Mouse (Mus musculus) gastrocnemius, adult 2 months (tissue): ENCODE results near the gene Nova2. TPM values are rescaled to one million over a fixed set of nuclear protein-coding genes. Genes with fewer than 3 reads are reported as not detected.
A peak's percentile ranks its signal among the peaks of the same experiment; 100 is the strongest.

Source experiments
- DNase-seq: peaks from one replicate; pipeline ENCODE4 v3.0.0; 2022
- H3K27ac ChIP-seq: fragments of 200-600 bp; 2 replicates; pipeline ENCODE4 v1.8.1; 2022; ENCODE audit warnings: mild to moderate bottlenecking
- H3K4me3 ChIP-seq: fragments of 200-600 bp; 2 replicates; pipeline ENCODE4 v1.8.1; 2022; ENCODE audit warnings: mild to moderate bottlenecking, moderate library complexity
- CTCF ChIP-seq: fragments of 200-600 bp; IDR thresholded peaks from 2 replicates; pipeline ENCODE4 v1.8.1; 2022; ENCODE audit warnings: antibody characterized with exemption, mild to moderate bottlenecking, moderate library complexity
- intact Hi-C: fragments of 180-260 bp; cut with DNase I; formaldehyde crosslinking; loops from one replicate; pipeline ENCODE4 v1.15.1; 2025
- total RNA-seq, 2 experiments: library from RNA; stranded (reverse); gene quantifications; 2 replicates each; pipeline ENCODE4 v1.2.3; 2021

The Nova2 gene
- total RNA-seq, 2 experiments from 2014 or later = 1.6 to 2.1 TPM

GRCm38 (mm10) chr7:18902486-18902885, 23.2 kb upstream of the Nova2 start:
- Histone ChIP-seq H3K4me3 (no peak overlapping the region), H3K27ac (no peak overlapping the region)
- intact Hi-C loops = no loop called here
- peak; percentile 11; the same call in 1 of the 2 replicates for TF ChIP-seq CTCF
- no peak for DNase-seq

- intact Hi-C loops = no loop called here
These were observed 20.7 kb upstream of the Nova2 start for GRCm38 (mm10) chr7:18904971-18905370.

GRCm38 (mm10) chr7:18909797-18910196, 15.9 kb upstream of the Nova2 start:
- H3K4me3 ChIP-seq = peak overlapping the region; percentile 97
- intact Hi-C loops = no loop called here
- peak overlapping the region; percentile 81 for H3K27ac ChIP-seq
- no peak for TF ChIP-seq CTCF
- DNase-seq = no peak

More at GRCm38 (mm10) chr7:18904971-18905370, 20.7 kb upstream of the Nova2 start:
- H3K4me3 ChIP-seq = no peak overlapping the region
- no peak overlapping the region for H3K27ac ChIP-seq
- no peak for DNase-seq
- no peak for TF ChIP-seq CTCF

GRCm38 (mm10) chr7:18910241-18910831, 15.4 kb upstream of the Nova2 start, which contains the start of gene Ccdc61:
Gene Ccdc61 (minus strand): TSS chr7:18910415.
- peak within 1 kb of the TSS; percentile 97 for H3K4me3 ChIP-seq
- peak; percentile 96 for DNase-seq
- intact Hi-C loops = no loop called here
- peak within 1 kb of the TSS; percentile 81 for H3K27ac ChIP-seq
- no peak for TF ChIP-seq CTCF

GRCm38 (mm10) chr7:18916254-18916653, 9.4 kb upstream of the Nova2 start:
- intact Hi-C loops = no loop called here
- no peak overlapping the region for H3K27ac ChIP-seq
- no peak; the same call in 1 of the 2 replicates for TF ChIP-seq CTCF
- DNase-seq = no peak
- H3K4me3 ChIP-seq = no peak overlapping the region

- no peak for DNase-seq
- Histone ChIP-seq H3K4me3 (no peak overlapping the region), H3K27ac (no peak overlapping the region)
- intact Hi-C loops = no loop called here
- no peak for TF ChIP-seq CTCF
These were observed 7.8 kb upstream of the Nova2 start for GRCm38 (mm10) chr7:18917931-18918330.

GRCm38 (mm10) chr7:18921069-18921468, 4.6 kb upstream of the Nova2 start:
- intact Hi-C loops = no loop called here
- Histone ChIP-seq H3K27ac (peak overlapping the region; percentile 77), H3K4me3 (peak overlapping the region; percentile 36)
- DNase-seq = peak; percentile 64
- TF ChIP-seq CTCF = no peak

- TF ChIP-seq CTCF = no peak
- no peak overlapping the region for H3K27ac ChIP-seq
- intact Hi-C loops = no loop called here
- no peak for DNase-seq
- H3K4me3 ChIP-seq = no peak overlapping the region
These were observed 2.9 kb upstream of the Nova2 start for GRCm38 (mm10) chr7:18922807-18923206.

- no peak overlapping the region for H3K4me3 ChIP-seq
- DNase-seq = no peak
- H3K27ac ChIP-seq = no peak overlapping the region
- intact Hi-C loops = no loop called here
- no peak for TF ChIP-seq CTCF
These were observed 2.4 kb upstream of the Nova2 start for GRCm38 (mm10) chr7:18923267-18923666.

- Histone ChIP-seq H3K4me3 (no peak overlapping the region), H3K27ac (no peak overlapping the region)
- DNase-seq = no peak
- intact Hi-C loops = no loop called here
- no peak for TF ChIP-seq CTCF
These were observed 1.9 kb upstream of the Nova2 start for GRCm38 (mm10) chr7:18923711-18924191.

GRCm38 (mm10) chr7:18924321-18924720, 1.4 kb upstream of the Nova2 start:
- no peak overlapping the region for H3K27ac ChIP-seq
- intact Hi-C loops = no loop called here

GRCm38 (mm10) chr7:18926041-18926790, 528 bp downstream of the Nova2 start:
- peak; percentile 43 for DNase-seq
- TF ChIP-seq CTCF = no peak
- intact Hi-C loops = loop anchor here (2.0 kb wide), 1 partner anchor 23 kb away; no protein-coding TSS in a partner anchor
- peak overlapping the region; percentile 73 for H3K4me3 ChIP-seq
- H3K27ac ChIP-seq = peak overlapping the region; percentile 87

More at GRCm38 (mm10) chr7:18924321-18924720, 1.4 kb upstream of the Nova2 start:
- no peak for TF ChIP-seq CTCF
- no peak for DNase-seq
- no peak overlapping the region for H3K4me3 ChIP-seq

GRCm38 (mm10) chr7:18926911-18927310, 1.2 kb downstream of the Nova2 start:
- no peak for DNase-seq
- peak overlapping the region; percentile 87 for H3K27ac ChIP-seq
- TF ChIP-seq CTCF = no peak
- H3K4me3 ChIP-seq = peak overlapping the region; percentile 73
- intact Hi-C loops = loop anchor here (2.0 kb wide), 1 partner anchor 22 kb away; no protein-coding TSS in a partner anchor
